Mouse (Mus musculus) kidney, postnatal 10 days (tissue): ENCODE measurements at regions not wholly inside any gene's neighbourhood (a gene's known extent, or its start where the extent isn't known, plus 50 kb on each side); places are given as distances from the start of the nearest gene placed in this dataset.

Experiments
- DNase-seq: peaks from one replicate; pipeline ENCODE4 v3.0.0; 2021; ENCODE audit warnings: mixed read lengths

- no peak for DNase-seq
Observed at GRCm38 (mm10) chr9:52591188-52591587, 88.4 kb downstream of the AI593442 start.

- DNase-seq, result no peak
Observed at GRCm38 (mm10) chr9:52574066-52574465, 105.5 kb downstream of the AI593442 start.

GRCm38 (mm10) chr9:52551577-52552281 lies 127.9 kb downstream of the AI593442 start:
- DNase-seq, result no peak

GRCm38 (mm10) chr9:52546071-52546470 lies 133.5 kb downstream of the AI593442 start:
- DNase-seq, result no peak

GRCm38 (mm10) chr9:52539086-52539485 lies 140.5 kb downstream of the AI593442 start:
- DNase-seq, result no peak

- no peak for DNase-seq
Observed at GRCm38 (mm10) chr9:52529444-52529915, 150.1 kb downstream of the AI593442 start.

- no peak for DNase-seq
Observed at GRCm38 (mm10) chr9:52500487-52500886, 179.1 kb downstream of the AI593442 start.

- no peak for DNase-seq
Observed at GRCm38 (mm10) chr9:52495483-52496270, 183.9 kb downstream of the AI593442 start.

- DNase-seq, result no peak
Observed at GRCm38 (mm10) chr9:52492947-52493505, 186.6 kb downstream of the AI593442 start.

- no peak for DNase-seq
Observed at GRCm38 (mm10) chr9:52473555-52474196, 205.9 kb downstream of the AI593442 start.

GRCm38 (mm10) chr9:52472859-52473258 lies 206.7 kb downstream of the AI593442 start:
- no peak for DNase-seq

- no peak for DNase-seq
Observed at GRCm38 (mm10) chr9:52458518-52458917, 221.1 kb downstream of the AI593442 start.

GRCm38 (mm10) chr9:52454445-52454844 lies 225.1 kb downstream of the AI593442 start:
- DNase-seq, result no peak

GRCm38 (mm10) chr9:52451792-52452191 lies 227.8 kb downstream of the AI593442 start:
- no peak for DNase-seq

GRCm38 (mm10) chr9:52448245-52448644 lies 231.3 kb downstream of the AI593442 start:
- no peak for DNase-seq

GRCm38 (mm10) chr9:52443228-52443627 lies 236.4 kb downstream of the AI593442 start:
- DNase-seq, result no peak

- DNase-seq, result no peak
Observed at GRCm38 (mm10) chr9:52434215-52434614, 245.4 kb downstream of the AI593442 start.

- no peak for DNase-seq
Observed at GRCm38 (mm10) chr9:52425413-52425812, 254.2 kb downstream of the AI593442 start.

GRCm38 (mm10) chr9:52422622-52423021 lies 254.2 kb upstream of the Zc3h12c start:
- DNase-seq, result no peak

- DNase-seq, result no peak
Observed at GRCm38 (mm10) chr9:52415706-52416105, 247.3 kb upstream of the Zc3h12c start.

GRCm38 (mm10) chr9:52407841-52408240 lies 239.5 kb upstream of the Zc3h12c start:
- no peak for DNase-seq

- no peak for DNase-seq
Observed at GRCm38 (mm10) chr9:52402496-52402895, 234.1 kb upstream of the Zc3h12c start.

GRCm38 (mm10) chr9:52379031-52379430 lies 210.7 kb upstream of the Zc3h12c start:
- peak; percentile 55 for DNase-seq
